Mouse (Mus musculus): ENCODE data around the gene Gpr152. TPM values are rescaled to one million over a fixed set of nuclear protein-coding genes. Genes with fewer than 3 reads are reported as not detected.

Gene Gpr152
- polyA plus RNA-seq (2012; ENCODE audit: low replicate concordance): not detected in 2 replicates

GRCm38 (mm10) chr19:4139446-4139845 is at the start of gene Gpr152:
Gene Gpr152, plus strand, starts transcription at chr19:4139787.

GRCm38 (mm10) chr19:4096642-4097440 is 42.7 kb upstream of the Gpr152 start, which contains the start of gene Cdk2ap2:
Gene Cdk2ap2, plus strand, starts transcription at chr19:4097182.

GRCm38 (mm10) chr19:4099837-4100717 is 39.5 kb upstream of the Gpr152 start, which contains the start of gene Pitpnm1:
Gene Pitpnm1, plus strand, starts transcription at chr19:4099998.

GRCm38 (mm10) chr19:4125741-4126696 is 13.6 kb upstream of the Gpr152 start, which contains the start of gene Aip:
Gene Aip, minus strand, starts transcription at chr19:4125858.

GRCm38 (mm10) chr19:4143759-4144268 is 4.2 kb downstream of the Gpr152 start, which contains the start of gene Cabp4:
Gene Cabp4, minus strand, starts transcription at chr19:4144033.

GRCm38 (mm10) chr19:4148491-4148806 is 8.9 kb downstream of the Gpr152 start, which contains the start of gene Coro1b:
Gene Coro1b, plus strand, starts transcription at chr19:4148619.

GRCm38 (mm10) chr19:4153232-4153654 is 13.7 kb downstream of the Gpr152 start, which contains the start of gene Ptprcap:
Gene Ptprcap, plus strand, starts transcription at chr19:4153604.

GRCm38 (mm10) chr19:4162646-4163542 is 23.3 kb downstream of the Gpr152 start, which contains the start of gene Rps6kb2:
Gene Rps6kb2, minus strand, starts transcription at chr19:4163354.

GRCm38 (mm10) chr19:4175368-4175947 is 35.9 kb downstream of the Gpr152 start, which contains the start of gene Carns1:
Gene Carns1, minus strand, starts transcription at chr19:4175479.

GRCm38 (mm10) chr19:4190831-4191334 is 51.3 kb downstream of the Gpr152 start, which contains the start of gene Tbc1d10c:
Gene Tbc1d10c, minus strand, starts transcription at chr19:4191284.

GRCm38 (mm10) chr19:4191528-4192250 is 52.1 kb downstream of the Gpr152 start, which contains the start of gene Ppp1ca:
Gene Ppp1ca, plus strand, starts transcription at chr19:4192065.

Other genes with a start within 250 kb of the Gpr152 start
- gene Tcirg1, start 232.7 kb upstream of the Gpr152 start, polyA plus RNA-seq (2012; ENCODE audit: low replicate concordance): 75.8 and 86.6 TPM in 2 replicates
- 14.8 and 113 TPM in 2 replicates for gene Ndufs8, start 227.0 kb upstream of the Gpr152 start, polyA plus RNA-seq (2012; ENCODE audit: low replicate concordance)
- 3.5 and 4.9 TPM in 2 replicates for gene Aldh3b1, start 210.0 kb upstream of the Gpr152 start, polyA plus RNA-seq (2012; ENCODE audit: low replicate concordance)
- 122 and 124 TPM in 2 replicates for gene Unc93b1, start 204.6 kb upstream of the Gpr152 start, polyA plus RNA-seq (2012; ENCODE audit: low replicate concordance)
- not detected in 2 replicates for gene Aldh3b3, start 181.1 kb upstream of the Gpr152 start, polyA plus RNA-seq (2012; ENCODE audit: low replicate concordance)
- gene Aldh3b2, start 167.5 kb upstream of the Gpr152 start, polyA plus RNA-seq (2012; ENCODE audit: low replicate concordance): 0.26 and 0.83 TPM in 2 replicates
- 4.2 and 13.1 TPM in 2 replicates for gene Acy3, start 153.2 kb upstream of the Gpr152 start, polyA plus RNA-seq (2012; ENCODE audit: low replicate concordance)
- gene Tbx10, start 147.0 kb upstream of the Gpr152 start, polyA plus RNA-seq (2012; ENCODE audit: low replicate concordance): not detected in 2 replicates
- gene Nudt8, start 139.2 kb upstream of the Gpr152 start, polyA plus RNA-seq (2012; ENCODE audit: low replicate concordance): 18.3 and 18.7 TPM in 2 replicates
- 5.0 TPM in 2 replicates for gene Gm49405, start 139.2 kb upstream of the Gpr152 start, polyA plus RNA-seq (2012; ENCODE audit: low replicate concordance)
- gene Doc2g, start 136.5 kb upstream of the Gpr152 start, polyA plus RNA-seq (2012; ENCODE audit: low replicate concordance): 9.6 and 25.7 TPM in 2 replicates
- 116 and 238 TPM in 2 replicates for gene Ndufv1, start 127.0 kb upstream of the Gpr152 start, polyA plus RNA-seq (2012; ENCODE audit: low replicate concordance)
- 87.4 and 343 TPM in 2 replicates for gene Gstp1, start 101.8 kb upstream of the Gpr152 start, polyA plus RNA-seq (2012; ENCODE audit: low replicate concordance)
- gene Gstp2, start 93.8 kb upstream of the Gpr152 start, polyA plus RNA-seq (2012; ENCODE audit: low replicate concordance): 0.83 TPM in 1 of 2 replicates, not detected in the other
- gene Gstp3, start 80.2 kb upstream of the Gpr152 start, polyA plus RNA-seq (2012; ENCODE audit: low replicate concordance): 8.9 and 10.2 TPM in 2 replicates
- gene Cabp2, start 58.2 kb upstream of the Gpr152 start, polyA plus RNA-seq (2012; ENCODE audit: low replicate concordance): not detected in 2 replicates
- gene Cdk2ap2, start 42.6 kb upstream of the Gpr152 start, polyA plus RNA-seq (2012; ENCODE audit: low replicate concordance): 187 and 207 TPM in 2 replicates
- gene Pitpnm1, start 39.8 kb upstream of the Gpr152 start, polyA plus RNA-seq (2012; ENCODE audit: low replicate concordance): 116 and 152 TPM in 2 replicates
- gene Aip, start 13.9 kb upstream of the Gpr152 start, polyA plus RNA-seq (2012; ENCODE audit: low replicate concordance): 140 and 201 TPM in 2 replicates
- 0.80 and 4.6 TPM in 2 replicates for gene Cabp4, start 4.2 kb downstream of the Gpr152 start, polyA plus RNA-seq (2012; ENCODE audit: low replicate concordance)
- 68.6 and 81.7 TPM in 2 replicates for gene Coro1b, start 8.8 kb downstream of the Gpr152 start, polyA plus RNA-seq (2012; ENCODE audit: low replicate concordance)
- 311 and 444 TPM in 2 replicates for gene Ptprcap, start 13.8 kb downstream of the Gpr152 start, polyA plus RNA-seq (2012; ENCODE audit: low replicate concordance)
- gene Rps6kb2, start 23.6 kb downstream of the Gpr152 start, polyA plus RNA-seq (2012; ENCODE audit: low replicate concordance): 165 and 201 TPM in 2 replicates
- 2.9 and 5.8 TPM in 2 replicates for gene Carns1, start 35.7 kb downstream of the Gpr152 start, polyA plus RNA-seq (2012; ENCODE audit: low replicate concordance)
- 91.7 and 91.9 TPM in 2 replicates for gene Tbc1d10c, start 51.5 kb downstream of the Gpr152 start, polyA plus RNA-seq (2012; ENCODE audit: low replicate concordance)
- 230 and 449 TPM in 2 replicates for gene Ppp1ca, start 52.3 kb downstream of the Gpr152 start, polyA plus RNA-seq (2012; ENCODE audit: low replicate concordance)
- 31.9 and 46.0 TPM in 2 replicates for gene Rad9a, start 61.9 kb downstream of the Gpr152 start, polyA plus RNA-seq (2012; ENCODE audit: low replicate concordance)
- gene Clcf1, start 74.5 kb downstream of the Gpr152 start, polyA plus RNA-seq (2012; ENCODE audit: low replicate concordance): 22.4 and 34.6 TPM in 2 replicates
- 2.6 and 21.1 TPM in 2 replicates for gene AC109138.7, start 74.6 kb downstream of the Gpr152 start, polyA plus RNA-seq (2012; ENCODE audit: low replicate concordance)
- 20.7 and 38.4 TPM in 2 replicates for gene Pold4, start 92.1 kb downstream of the Gpr152 start, polyA plus RNA-seq (2012; ENCODE audit: low replicate concordance)
- gene Ssh3, start 129.4 kb downstream of the Gpr152 start, polyA plus RNA-seq (2012; ENCODE audit: low replicate concordance): 5.1 and 6.5 TPM in 2 replicates
- 7.3 and 8.3 TPM in 2 replicates for gene Ankrd13d, start 143.3 kb downstream of the Gpr152 start, polyA plus RNA-seq (2012; ENCODE audit: low replicate concordance)
- 462 and 498 TPM in 2 replicates for gene Grk2, start 166.4 kb downstream of the Gpr152 start, polyA plus RNA-seq (2012; ENCODE audit: low replicate concordance)